Mouse (Mus musculus) urinary bladder, postnatal 10 days (tissue): ENCODE data around the gene Tmem259.
A peak's percentile ranks its signal among the peaks of the same experiment; 100 is the strongest.

Source experiments
- DNase-seq: peaks from one replicate; pipeline ENCODE4 v3.0.0; 2022; ENCODE audit warnings: low spot score

The Tmem259 gene

DNA sequence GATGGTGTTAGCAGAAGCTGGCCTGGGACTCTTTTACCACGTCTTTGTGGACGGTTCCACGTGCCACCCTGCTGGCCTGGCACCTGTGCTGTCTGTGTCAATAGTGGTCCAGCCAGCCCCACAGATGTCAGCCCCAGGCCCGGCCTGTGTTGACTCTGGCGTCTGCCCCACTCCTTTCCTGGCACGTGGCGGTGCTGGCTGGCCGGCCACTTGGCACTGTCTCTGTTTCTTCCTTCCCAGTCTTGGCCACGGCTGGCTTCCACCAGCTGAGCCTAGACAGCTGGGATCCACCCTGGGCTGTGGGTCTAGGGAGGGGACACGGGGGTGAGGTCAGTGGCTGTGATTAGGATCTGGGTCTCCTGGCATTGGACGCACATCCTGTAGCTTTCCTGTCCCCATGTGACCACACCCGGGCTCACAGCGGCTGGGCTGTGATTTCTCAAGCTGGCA, 49.8 kb downstream of the Tmem259 start:
- no peak for DNase-seq

- no peak for DNase-seq
Measured at GRCm38 (mm10) chr10:79933861-79934260, 50.3 kb downstream of the Tmem259 start.

GRCm38 (mm10) chr10:79933145-79933679, 50.9 kb downstream of the Tmem259 start:
- no peak for DNase-seq

GRCm38 (mm10) chr10:79932736-79933135, 51.4 kb downstream of the Tmem259 start:
- no peak for DNase-seq

DNA sequence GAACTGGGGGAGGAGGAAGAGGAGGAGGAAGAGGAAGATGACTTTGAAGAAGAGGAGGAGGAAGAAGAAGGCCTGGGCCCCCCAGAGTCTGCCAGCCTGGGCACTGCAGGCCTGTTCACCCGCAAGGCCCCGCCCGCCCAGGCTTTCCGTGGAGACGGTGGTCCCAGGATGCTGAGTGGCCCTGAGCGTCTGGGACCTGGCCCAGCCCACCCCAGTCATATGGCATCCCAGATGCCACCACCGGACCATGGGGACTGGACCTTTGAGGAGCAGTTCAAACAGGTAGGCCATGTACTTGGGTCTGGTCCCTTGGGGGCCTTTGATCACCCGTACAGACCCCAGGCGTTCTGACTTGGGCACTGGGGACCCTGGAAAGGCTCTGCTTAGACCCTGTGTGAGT, 52.3 kb downstream of the Tmem259 start:
- DNase-seq = no peak

DNA sequence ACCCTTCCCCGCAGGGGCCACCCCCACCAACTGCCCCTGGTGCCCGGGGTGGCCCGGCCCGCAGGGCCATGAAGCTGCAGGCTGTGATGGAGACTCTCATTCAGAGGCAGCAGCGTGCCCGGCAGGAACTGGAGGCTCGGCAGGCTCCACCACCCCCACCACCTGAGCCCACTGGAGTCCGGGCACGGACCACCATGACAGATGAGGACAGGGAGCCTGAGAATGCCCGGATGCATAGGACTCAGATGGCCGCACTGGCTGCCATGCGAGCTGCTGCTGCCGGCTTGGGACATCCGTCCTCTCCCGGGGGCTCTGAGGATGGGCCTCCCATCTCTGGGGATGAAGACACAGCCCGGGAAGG, 53.3 kb downstream of the Tmem259 start:
- DNase-seq = no peak

GRCm38 (mm10) chr10:79929967-79930825, 53.9 kb downstream of the Tmem259 start:
- no peak for DNase-seq

DNA sequence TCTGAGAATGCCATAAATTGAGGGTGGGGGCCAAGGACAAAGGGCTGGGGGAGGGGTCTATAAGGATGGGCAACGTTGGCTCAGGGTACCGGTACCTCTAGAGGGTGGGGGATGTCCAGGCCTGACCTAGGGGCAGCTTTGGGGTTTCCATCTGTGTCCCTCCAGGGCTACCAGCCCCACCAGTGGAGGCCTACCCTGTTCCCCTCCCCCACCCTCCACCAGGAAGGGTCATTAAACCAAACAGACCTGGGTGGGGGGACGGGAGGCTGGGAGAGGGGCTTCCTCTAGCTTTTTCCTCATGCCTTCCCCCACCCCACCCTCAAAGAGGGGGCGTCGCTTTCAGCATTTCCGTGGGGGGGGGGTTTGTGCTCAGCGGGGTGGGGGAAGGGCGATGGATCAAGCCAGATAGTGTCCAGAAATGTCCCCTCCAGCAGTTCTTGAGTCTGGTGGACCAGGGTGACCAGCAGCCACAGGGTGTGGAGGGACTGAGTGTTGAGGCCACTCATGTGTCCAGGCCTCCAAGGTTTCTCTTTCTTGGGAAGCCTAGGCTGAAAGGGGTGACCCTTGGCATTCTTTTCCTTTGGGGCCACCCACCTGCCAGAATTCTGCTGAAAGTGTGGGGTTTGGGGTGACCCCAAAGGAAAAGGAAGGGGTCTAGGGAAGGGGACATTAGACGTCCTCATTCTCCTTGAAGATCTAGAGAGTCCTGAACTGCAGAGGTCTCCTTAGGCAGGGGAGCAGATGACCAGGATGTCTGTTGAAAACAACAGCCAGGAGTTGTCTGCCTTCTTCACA, 55.0 kb downstream of the Tmem259 start:
- DNase-seq = no peak

DNA sequence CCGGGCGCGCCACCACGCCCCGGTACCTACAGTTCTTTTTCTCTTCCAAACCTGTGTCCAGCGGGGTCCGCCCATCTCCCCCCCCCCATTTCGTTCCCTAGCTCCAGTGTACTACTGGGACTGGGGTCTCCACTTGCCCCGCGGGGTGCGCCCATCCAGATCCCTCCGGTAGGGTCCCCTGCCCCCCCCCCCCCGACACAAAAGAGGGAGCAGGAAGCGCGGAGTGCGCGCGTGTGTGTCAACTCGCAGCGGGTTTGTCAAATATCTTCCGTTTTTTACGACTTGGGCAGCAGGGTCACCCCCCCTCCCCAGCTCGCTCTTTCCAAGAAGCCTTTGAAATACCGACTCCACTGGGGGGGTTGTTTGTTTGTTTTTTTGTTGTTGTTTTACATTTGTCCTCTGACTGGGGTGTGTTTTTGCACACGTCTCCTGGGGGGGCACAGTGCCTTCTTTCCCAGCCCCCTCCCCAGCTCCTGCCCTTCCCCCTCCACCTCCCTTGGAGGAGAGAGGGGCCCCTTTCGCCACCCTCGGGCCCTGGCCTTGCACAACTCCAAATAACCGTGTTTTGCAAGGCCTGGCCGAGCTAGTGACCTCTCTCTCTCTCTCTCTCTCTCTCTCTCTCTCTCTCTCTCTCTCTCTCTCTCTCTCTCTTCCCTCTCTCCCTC, 56.0 kb downstream of the Tmem259 start:
- DNase-seq = no peak

GRCm38 (mm10) chr10:79927324-79928029, 56.7 kb downstream of the Tmem259 start:
- DNase-seq = no peak

- DNase-seq = peak; percentile 54
Measured at GRCm38 (mm10) chr10:79926491-79927323, 57.4 kb downstream of the Tmem259 start, which contains the start of gene Arid3a. Gene Arid3a, plus strand, starts transcription at chr10:79927043.

GRCm38 (mm10) chr10:79925785-79926490, 58.2 kb downstream of the Tmem259 start:
- no peak for DNase-seq

GRCm38 (mm10) chr10:79924998-79925784, 58.9 kb downstream of the Tmem259 start:
- peak; percentile 68 for DNase-seq
